Mouse (Mus musculus): Measurements from ENCODE around the gene Bbx.

DNA sequence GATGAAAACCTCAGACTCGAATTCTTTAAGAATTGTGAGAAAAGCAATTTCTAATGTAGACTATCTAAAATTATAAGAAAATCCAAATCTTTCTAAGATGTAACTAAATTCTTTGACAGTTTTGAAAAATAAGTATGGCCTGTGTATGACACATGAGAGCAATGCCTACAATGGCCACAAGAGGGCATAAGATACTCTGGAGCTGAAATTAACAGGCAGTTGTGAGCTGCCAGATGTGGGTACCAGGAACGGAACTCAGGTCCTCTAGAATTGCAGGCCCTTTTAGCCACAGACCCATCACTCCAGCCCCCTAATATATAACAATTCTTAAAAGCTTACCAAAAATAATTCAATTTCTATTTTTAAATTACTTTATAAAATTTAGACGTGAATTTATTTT lies 57.6 kb downstream of the Bbx start:
- TF ChIP-seq TBP (conservative IDR thresholded peaks at IDR 0.05; ENCODE audit: low read depth, low read length) (no peak), USF1 (IDR thresholded peaks at IDR 0.05; ENCODE audit: low read depth, low read length) (no peak), CTCF (conservative IDR thresholded peaks at IDR 0.05 in 1 of 2, IDR thresholded peaks at IDR 0.05 in 1 of 2; ENCODE audit: low read depth in 2 of 2, low read length in 2 of 2) (peak; percentile 71 to 74), CHD1 (IDR thresholded peaks at IDR 0.05; ENCODE audit: low read depth, low read length) (no peak), HCFC1 (IDR thresholded peaks at IDR 0.05; ENCODE audit: low read depth, low read length) (no peak), RCOR1 (conservative IDR thresholded peaks at IDR 0.05; ENCODE audit: low read depth, low read length) (no peak), EP300 (IDR thresholded peaks at IDR 0.05; ENCODE audit: low read length) (no peak), POLR2AphosphoS2 (IDR thresholded peaks at IDR 0.05; ENCODE audit: low read depth, low read length) (no peak)
